ENCODE assay signal across 17 mouse cellular contexts in genomic region chr12:28997474-28998192, GRCm38 (mm10).
DNase-seq lines count a peak whose midpoint lies in the region; ATAC-seq lines count a peak whose summit lies in the region.
"Had no signal": no experiment of that assay in that cellular context is flagged by ENCODE, and none has a peak within 500 bp of the region (broad histone marks: within the 10 kb centered on the region; RNA-seq: fewer than 3 reads in every experiment).

No protein-coding gene starts in this region.

- 41% methylated on average over 15 of the region's 15 CpGs for WGBS in heart, embryonic 11.5 days (ENCODE audit: insufficient replicate concordance)
- 54% methylated on average over 15 of the region's 15 CpGs for WGBS in hindbrain, embryonic 14.5 days
- 53% methylated on average over 15 of the region's 15 CpGs for WGBS in hindbrain, embryonic 16.5 days
- 65% methylated on average over 15 of the region's 15 CpGs for WGBS in embryonic facial prominence, embryonic 11.5 days
- WGBS in neural tube, embryonic 15.5 days = 22% methylated on average over 15 of the region's 15 CpGs

- peaks cover 32% of the 10 kb centered on the region for H3K4me1 ChIP-seq in heart, embryonic 11.5 days (ENCODE audit: control insufficient read depth, insufficient read depth, low read length)
- H3K4me1 ChIP-seq in hindbrain, embryonic 14.5 days (replicated peaks; ENCODE audit: control insufficient read depth, insufficient read depth, low read length) = 0 out of 2 replicates have a peak, but pooled peaks cover 4% of the 10 kb centered on the region
- H3K4me1 ChIP-seq in hindbrain, embryonic 16.5 days (ENCODE audit: control insufficient read depth, insufficient read depth, low read depth, low read length) = peaks cover 6% of the 10 kb centered on the region; the same call in 1 of the 2 replicates
- no peaks in the 10 kb centered on the region for H3K4me1 ChIP-seq in embryonic facial prominence, embryonic 11.5 days (ENCODE audit: control insufficient read depth, insufficient read depth, low read length)
- peaks cover 23% of the 10 kb centered on the region for H3K4me1 ChIP-seq in neural tube, embryonic 15.5 days
- H3K4me1 ChIP-seq: embryonic facial prominence, embryonic 15.5 days; forebrain, embryonic 12.5 days; liver, embryonic 12.5 days; lung, embryonic 15.5 days; stomach, embryonic 15.5 days had no signal

- H3K9ac ChIP-seq in heart, embryonic 11.5 days (ENCODE audit: low read depth, low read length) = no peak overlapping the region
- peak overlapping the region; percentile 18; the same call in 1 of the 2 replicates for H3K9ac ChIP-seq in hindbrain, embryonic 14.5 days
- no peak overlapping the region for H3K9ac ChIP-seq in hindbrain, embryonic 16.5 days (ENCODE audit: low read depth, low read length)
- no peak overlapping the region for H3K9ac ChIP-seq in embryonic facial prominence, embryonic 11.5 days (replicated peaks; ENCODE audit: low read length)
- H3K9ac ChIP-seq in neural tube, embryonic 15.5 days (replicated peaks) = no peak overlapping the region
- H3K9ac ChIP-seq: embryonic facial prominence, embryonic 15.5 days; forebrain, embryonic 12.5 days; liver, embryonic 12.5 days; lung, embryonic 15.5 days; stomach, embryonic 15.5 days had no signal

- intact Hi-C loops in heart, postnatal 36 days (cut with DNase I) = no loop called here
- intact Hi-C loops in left cerebral cortex, postnatal 10 days (cut with DNase I) = no loop called here

- H3K36me3 ChIP-seq in heart, embryonic 11.5 days (ENCODE audit: control insufficient read depth, insufficient read depth, low read length) = no peaks in the 10 kb centered on the region
- H3K36me3 ChIP-seq in hindbrain, embryonic 14.5 days (replicated peaks; ENCODE audit: control insufficient read depth, insufficient read depth) = no peaks in the 10 kb centered on the region
- H3K36me3 ChIP-seq in hindbrain, embryonic 16.5 days (ENCODE audit: control insufficient read depth, insufficient read depth, low read length) = no peaks in the 10 kb centered on the region
- no peaks in the 10 kb centered on the region for H3K36me3 ChIP-seq in embryonic facial prominence, embryonic 11.5 days (replicated peaks; ENCODE audit: control insufficient read depth, insufficient read depth, low read depth, low read length)
- H3K36me3 ChIP-seq in neural tube, embryonic 15.5 days = no peaks in the 10 kb centered on the region
- H3K36me3 ChIP-seq: embryonic facial prominence, embryonic 15.5 days; forebrain, embryonic 12.5 days; liver, embryonic 12.5 days; lung, embryonic 15.5 days; stomach, embryonic 15.5 days had no signal

- no peak for DNase-seq in heart, postnatal 36 days
- no peak for DNase-seq in hindbrain, embryonic 14.5 days (ENCODE audit: low spot score)
- DNase-seq in embryonic facial prominence, embryonic 11.5 days (ENCODE audit: low spot score) = peak; percentile 27
- no peak for DNase-seq in left cerebral cortex, postnatal 10 days (ENCODE audit: extremely low spot score in 1 of 2, low spot score in 2 of 2)
- DNase-seq in MN1 (ENCODE audit: low spot score) = no peak
- DNase-seq: cerebellum, postnatal 25 days; kidney, postnatal 10 days; spleen, adult 18-20 months had no signal

- peak; percentile 80; the same call in 1 of the 2 replicates for ATAC-seq in heart, embryonic 11.5 days (replicated peaks; ENCODE audit: insufficient number of reproducible peaks, low FRiP score, low TSS enrichment)
- ATAC-seq in hindbrain, embryonic 14.5 days (ENCODE audit: low FRiP score) = no peak
- ATAC-seq in hindbrain, embryonic 16.5 days = no peak
- 0 out of 2 replicates have a peak, but pooled peaks have one; percentile 44 for ATAC-seq in embryonic facial prominence, embryonic 11.5 days (replicated peaks; ENCODE audit: insufficient number of reproducible peaks, low FRiP score, low TSS enrichment, low read depth)
- ATAC-seq in neural tube, embryonic 15.5 days (ENCODE audit: low FRiP score) = 0 out of 2 replicates have a peak, but pooled peaks have one; percentile 49
- ATAC-seq: intestine, postnatal 0 days; liver, embryonic 12.5 days had no signal

- no peaks in the 10 kb centered on the region for H3K9me3 ChIP-seq in heart, embryonic 11.5 days (replicated peaks; ENCODE audit: control insufficient read depth, low read length)
- H3K9me3 ChIP-seq in hindbrain, embryonic 14.5 days (ENCODE audit: control insufficient read depth, low read length) = no peaks in the 10 kb centered on the region
- no peaks in the 10 kb centered on the region for H3K9me3 ChIP-seq in hindbrain, embryonic 16.5 days (ENCODE audit: control insufficient read depth, low read length)
- no peaks in the 10 kb centered on the region for H3K9me3 ChIP-seq in embryonic facial prominence, embryonic 11.5 days (replicated peaks; ENCODE audit: control insufficient read depth, low read length)
- no peaks in the 10 kb centered on the region for H3K9me3 ChIP-seq in neural tube, embryonic 15.5 days (replicated peaks)
- H3K9me3 ChIP-seq: embryonic facial prominence, embryonic 15.5 days; forebrain, embryonic 12.5 days; liver, embryonic 12.5 days; lung, embryonic 15.5 days; stomach, embryonic 15.5 days had no signal

- H3K4me3 ChIP-seq in heart, embryonic 11.5 days (ENCODE audit: low read depth, low read length) = no peak overlapping the region
- no peak overlapping the region for H3K4me3 ChIP-seq in hindbrain, embryonic 14.5 days (replicated peaks; ENCODE audit: low read length)
- H3K4me3 ChIP-seq in hindbrain, embryonic 16.5 days (ENCODE audit: low read length) = no peak overlapping the region
- H3K4me3 ChIP-seq in embryonic facial prominence, embryonic 11.5 days (ENCODE audit: low read depth, low read length) = no peak overlapping the region
- H3K4me3 ChIP-seq in neural tube, embryonic 15.5 days (replicated peaks) = no peak overlapping the region
- H3K4me3 ChIP-seq: embryonic facial prominence, embryonic 15.5 days; forebrain, embryonic 12.5 days; liver, embryonic 12.5 days; lung, embryonic 15.5 days; stomach, embryonic 15.5 days had no signal

- peak overlapping the region; percentile 31 for H3K4me2 ChIP-seq in heart, embryonic 11.5 days
- H3K4me2 ChIP-seq in hindbrain, embryonic 14.5 days (replicated peaks) = 0 out of 2 replicates have a peak overlapping the region, but pooled peaks have one; percentile 7
- no peak overlapping the region for H3K4me2 ChIP-seq in hindbrain, embryonic 16.5 days (ENCODE audit: low read length)
- no peak overlapping the region for H3K4me2 ChIP-seq in embryonic facial prominence, embryonic 11.5 days (ENCODE audit: low read depth, low read length)
- H3K4me2 ChIP-seq in neural tube, embryonic 15.5 days = no peak overlapping the region
- H3K4me2 ChIP-seq: embryonic facial prominence, embryonic 15.5 days; forebrain, embryonic 12.5 days; liver, embryonic 12.5 days; lung, embryonic 15.5 days; stomach, embryonic 15.5 days had no signal

- no peaks in the 10 kb centered on the region for H3K27me3 ChIP-seq in heart, embryonic 11.5 days (ENCODE audit: control insufficient read depth, insufficient read depth, low read length)
- H3K27me3 ChIP-seq in hindbrain, embryonic 14.5 days (ENCODE audit: control insufficient read depth, insufficient read depth, low read length) = no peaks in the 10 kb centered on the region
- no peaks in the 10 kb centered on the region for H3K27me3 ChIP-seq in hindbrain, embryonic 16.5 days (replicated peaks; ENCODE audit: control insufficient read depth, insufficient read depth, low read length)
- H3K27me3 ChIP-seq in embryonic facial prominence, embryonic 11.5 days (ENCODE audit: control insufficient read depth, insufficient read depth, low read length) = no peaks in the 10 kb centered on the region
- no peaks in the 10 kb centered on the region for H3K27me3 ChIP-seq in neural tube, embryonic 15.5 days (replicated peaks)
- H3K27me3 ChIP-seq: embryonic facial prominence, embryonic 15.5 days; forebrain, embryonic 12.5 days; liver, embryonic 12.5 days; lung, embryonic 15.5 days; stomach, embryonic 15.5 days had no signal

- H3K27ac ChIP-seq in heart, embryonic 11.5 days (ENCODE audit: low read depth, low read length) = no peak overlapping the region
- H3K27ac ChIP-seq in hindbrain, embryonic 14.5 days = peak overlapping the region; percentile 32; the same call in 1 of the 2 replicates
- H3K27ac ChIP-seq in hindbrain, embryonic 16.5 days (ENCODE audit: low read depth, low read length) = no peak overlapping the region
- H3K27ac ChIP-seq in embryonic facial prominence, embryonic 11.5 days (replicated peaks; ENCODE audit: low read depth, low read length) = no peak overlapping the region
- peak overlapping the region; percentile 65 for H3K27ac ChIP-seq in neural tube, embryonic 15.5 days (replicated peaks)
- H3K27ac ChIP-seq: embryonic facial prominence, embryonic 15.5 days; forebrain, embryonic 12.5 days; liver, embryonic 12.5 days; lung, embryonic 15.5 days; stomach, embryonic 15.5 days had no signal

Comparison
In these comparisons a context has a peak if more than half of its experiments do, and no peak if none do; other contexts are left out.
1. H3K27ac ChIP-seq: peak in hindbrain, embryonic 14.5 days (single experiment) and neural tube, embryonic 15.5 days (single experiment); none in heart, embryonic 11.5 days (single experiment), hindbrain, embryonic 16.5 days (single experiment) and embryonic facial prominence, embryonic 11.5 days (single experiment).
2. H3K4me2 ChIP-seq: peak in heart, embryonic 11.5 days (single experiment) and hindbrain, embryonic 14.5 days (single experiment); none in hindbrain, embryonic 16.5 days (single experiment), embryonic facial prominence, embryonic 11.5 days (single experiment) and neural tube, embryonic 15.5 days (single experiment).
3. ATAC-seq: peak in heart, embryonic 11.5 days (single experiment), embryonic facial prominence, embryonic 11.5 days (single experiment) and neural tube, embryonic 15.5 days (single experiment); none in hindbrain, embryonic 14.5 days (single experiment) and hindbrain, embryonic 16.5 days (single experiment).